Mouse (Mus musculus) frontal cortex, postnatal 14 days (tissue): ENCODE results near the gene Pon2.
"Not testable (repeated sequence)": the region's sequence is repeated elsewhere in the genome, so short reads cannot be mapped to it uniquely, and the experiment has no call there.

Experiments used
- DNase-seq, 2 experiments: peaks; one replicate each; pipeline ENCODE4 v3.0.0; 2022; ENCODE audit warnings: low spot score in 2 of 2

Gene Pon2

GRCm38 (mm10) chr6:5223551-5223950 lies 74.7 kb downstream of the Pon2 start:
- DNase-seq: not testable (repeated sequence)

GRCm38 (mm10) chr6:5222080-5222479 lies 76.2 kb downstream of the Pon2 start:
- no peak for DNase-seq

- no peak for DNase-seq
Observed at GRCm38 (mm10) chr6:5218190-5218589, 80.1 kb downstream of the Pon2 start.
